38 mouse cellular contexts compared by ENCODE assay signal in genomic region chr15:100367119-100367518, GRCm38 (mm10). TPM values are rescaled to one million over a fixed set of nuclear protein-coding genes. Genes with fewer than 3 reads are reported as not detected.
"Had no signal": no experiment of that assay in that cellular context is flagged by ENCODE, and none has a peak within 500 bp of the region (broad histone marks: within the 10 kb centered on the region; RNA-seq: fewer than 3 reads in every experiment).

No protein-coding gene starts in this region.

- H3K4me2 ChIP-seq: heart, embryonic 12.5 days; hindbrain, embryonic 12.5 days; hindbrain, embryonic 14.5 days; intestine, embryonic 15.5 days; limb, embryonic 12.5 days; liver, embryonic 11.5 days; liver, embryonic 13.5 days had no signal

- H3K4me1 ChIP-seq: heart, embryonic 10.5 days; heart, embryonic 12.5 days; hindbrain, embryonic 10.5 days; hindbrain, embryonic 12.5 days; intestine, embryonic 15.5 days; liver, embryonic 13.5 days had no signal

- ATAC-seq: hindbrain, embryonic 16.5 days; inflammation-experienced regulatory T-cells, adult 6 months; intestine, embryonic 15.5 days; intestine, postnatal 0 days had no signal

- DNase-seq: gastrocnemius, adult 2 months; gastrocnemius, postnatal 10 days; gastrocnemius, postnatal 25 days; heart, adult 2 months; heart, postnatal 10 days; heart, postnatal 4 days; kidney, adult 18-20 months; kidney, adult 8-10 months; kidney, postnatal 10 days; kidney, postnatal 25 days; kidney, postnatal 4 days; liver; liver, embryonic 13.5 days had no signal

- H3K27me3 ChIP-seq: heart, embryonic 12.5 days; hindbrain, embryonic 12.5 days; intestine, embryonic 15.5 days; liver, embryonic 13.5 days had no signal

- H3K36me3 ChIP-seq: heart, embryonic 10.5 days; heart, embryonic 12.5 days; hindbrain, embryonic 10.5 days; hindbrain, embryonic 12.5 days; intestine, embryonic 15.5 days; limb, embryonic 10.5 days; limb, embryonic 12.5 days; liver, embryonic 13.5 days had no signal

- H3K27ac ChIP-seq: gastrocnemius, adult 2 months; heart, adult 2 months; heart, embryonic 10.5 days; hindbrain, embryonic 10.5 days; hindbrain, embryonic 12.5 days; hindbrain, embryonic 14.5 days; intestine, embryonic 15.5 days; layer of hippocampus, adult 2 months; left cerebral cortex, adult 2 months; limb, embryonic 10.5 days; limb, embryonic 12.5 days; liver, embryonic 13.5 days had no signal

- H3K9me3 ChIP-seq: heart, embryonic 10.5 days; intestine, embryonic 15.5 days; limb, embryonic 10.5 days; liver, embryonic 13.5 days had no signal

- H3K4me3 ChIP-seq: gastrocnemius, adult 2 months; heart, adult 2 months; heart, embryonic 10.5 days; heart, embryonic 12.5 days; hindbrain, embryonic 10.5 days; hindbrain, embryonic 12.5 days; intestine, embryonic 15.5 days; layer of hippocampus, adult 2 months; left cerebral cortex, adult 2 months; limb, embryonic 10.5 days; limb, embryonic 12.5 days; liver, embryonic 13.5 days had no signal

- H3K9ac ChIP-seq: heart, embryonic 12.5 days; hindbrain, embryonic 12.5 days; hindbrain, embryonic 14.5 days; intestine, embryonic 15.5 days; limb, embryonic 12.5 days; liver, embryonic 13.5 days had no signal

RNA-seq across cellular contexts. Expression of gene Higd1c, which starts 2.8 kb away (rescaled TPM):
- total RNA-seq: gastrocnemius, adult 2 months; gastrocnemius, postnatal 10 days; gastrocnemius, postnatal 25 days; gastrocnemius, postnatal 4 days; granulocyte monocyte progenitor cell, adult 5-6 weeks; heart, adult 2 months; heart, postnatal 10 days; heart, postnatal 25 days; heart, postnatal 4 days; layer of hippocampus, adult 2 months; layer of hippocampus, postnatal 10 days; layer of hippocampus, postnatal 25 days; left cerebral cortex, adult 2 months; left cerebral cortex, postnatal 14 days; left cerebral cortex, postnatal 36 days had no signal
- polyA plus RNA-seq: heart, adult 2 months; heart, embryonic 10.5 days; heart, embryonic 12.5 days; heart, embryonic 14.5 days; heart, embryonic 16.5 days; hindbrain, embryonic 12.5 days; hindbrain, embryonic 14.5 days; hindbrain, embryonic 16.5 days; inflammation-experienced regulatory T-cells, adult 6 months; intestine, postnatal 0 days; limb, embryonic 10.5 days; limb, embryonic 12.5 days; limb, embryonic 14.5 days; liver, embryonic 11.5 days; liver, embryonic 13.5 days had no signal

RNA-seq across cellular contexts. Expression of gene Mettl7a2, which starts 14.1 kb away (rescaled TPM):
- total RNA-seq: granulocyte monocyte progenitor cell, adult 5-6 weeks had no signal
- polyA plus RNA-seq: heart, adult 2 months; heart, embryonic 10.5 days; heart, embryonic 12.5 days; heart, embryonic 14.5 days; heart, embryonic 16.5 days; hindbrain, embryonic 10.5 days; hindbrain, embryonic 12.5 days; hindbrain, embryonic 14.5 days; hindbrain, embryonic 16.5 days; inflammation-experienced regulatory T-cells, adult 6 months; intestine, embryonic 15.5 days; intestine, postnatal 0 days; kidney, embryonic 14.5 days; limb, embryonic 10.5 days; limb, embryonic 12.5 days; liver, embryonic 11.5 days; liver, embryonic 13.5 days had no signal

RNA-seq across cellular contexts. Expression of gene Methig1, which starts 14.2 kb away (rescaled TPM):
- total RNA-seq: gastrocnemius, adult 2 months; gastrocnemius, postnatal 10 days; gastrocnemius, postnatal 25 days; gastrocnemius, postnatal 4 days; granulocyte monocyte progenitor cell, adult 5-6 weeks; heart, postnatal 10 days; heart, postnatal 25 days; heart, postnatal 4 days; layer of hippocampus, adult 2 months; layer of hippocampus, postnatal 10 days; layer of hippocampus, postnatal 25 days; left cerebral cortex, postnatal 14 days; left cerebral cortex, postnatal 36 days had no signal
- polyA plus RNA-seq: heart, adult 2 months; heart, embryonic 12.5 days; heart, embryonic 14.5 days; heart, embryonic 16.5 days; hindbrain, embryonic 12.5 days; hindbrain, embryonic 16.5 days; intestine, postnatal 0 days; limb, embryonic 14.5 days; liver, embryonic 11.5 days; liver, embryonic 13.5 days had no signal

RNA-seq across cellular contexts. Expression of gene Mettl7a3, which starts 32.4 kb away (rescaled TPM):
- total RNA-seq: granulocyte monocyte progenitor cell, adult 5-6 weeks; heart, postnatal 10 days; heart, postnatal 4 days; layer of hippocampus, postnatal 10 days had no signal
- polyA plus RNA-seq: heart, embryonic 10.5 days; heart, embryonic 12.5 days; heart, embryonic 14.5 days; heart, embryonic 16.5 days; hindbrain, embryonic 10.5 days; hindbrain, embryonic 14.5 days; inflammation-experienced regulatory T-cells, adult 6 months; intestine, postnatal 0 days; kidney, embryonic 14.5 days; limb, embryonic 10.5 days; liver, embryonic 11.5 days; liver, embryonic 13.5 days had no signal

RNA-seq across cellular contexts. Expression of gene Gm5475, which starts 54.8 kb away (rescaled TPM):
- total RNA-seq: gastrocnemius, adult 2 months; gastrocnemius, postnatal 25 days; gastrocnemius, postnatal 4 days; granulocyte monocyte progenitor cell, adult 5-6 weeks; heart, adult 2 months; heart, postnatal 10 days; heart, postnatal 25 days; heart, postnatal 4 days; layer of hippocampus, adult 2 months; layer of hippocampus, postnatal 25 days; left cerebral cortex, adult 2 months; left cerebral cortex, postnatal 36 days had no signal
- polyA plus RNA-seq: heart, adult 2 months; heart, embryonic 10.5 days; heart, embryonic 12.5 days; heart, embryonic 14.5 days; heart, embryonic 16.5 days; hindbrain, embryonic 10.5 days; hindbrain, embryonic 12.5 days; liver, embryonic 13.5 days had no signal
